Mouse (Mus musculus): Measurements from ENCODE around the gene Hdgfl3.

Gene Hdgfl3

DNA sequence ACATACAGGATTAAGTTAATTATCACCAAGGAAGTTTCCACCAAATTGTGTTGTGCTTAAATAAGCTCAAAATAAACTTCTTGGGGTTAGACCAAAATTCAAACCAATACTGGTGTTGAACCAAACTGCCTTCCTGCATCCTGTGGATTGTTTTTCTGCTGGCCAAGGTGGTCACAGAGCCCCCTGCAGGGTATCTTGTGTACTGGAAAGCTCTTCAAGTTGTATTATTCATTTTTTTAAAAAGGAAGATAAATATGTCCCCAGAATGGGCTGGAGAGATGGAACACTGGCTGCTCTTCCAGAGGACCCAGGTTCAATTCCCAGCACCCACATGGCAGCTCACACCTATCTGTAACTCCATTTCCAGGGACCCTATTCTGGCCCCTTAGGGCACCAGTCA lies 99.4 kb downstream of the Hdgfl3 start:
- in situ Hi-C loops (cut with MboI, MseI) = loop anchor here in 1 of 2 experiments (25.0 kb wide), 1 partner anchor 1748 kb away; no protein-coding TSS in a partner anchor

All from T-helper 17 cell (primary cell).